Mouse (Mus musculus): ENCODE measurements around the gene Cbfa2t2.
"Not testable (repeated sequence)": the region's sequence is repeated elsewhere in the genome, so short reads cannot be mapped to it uniquely, and the experiment has no call there.

The Cbfa2t2 gene

DNA sequence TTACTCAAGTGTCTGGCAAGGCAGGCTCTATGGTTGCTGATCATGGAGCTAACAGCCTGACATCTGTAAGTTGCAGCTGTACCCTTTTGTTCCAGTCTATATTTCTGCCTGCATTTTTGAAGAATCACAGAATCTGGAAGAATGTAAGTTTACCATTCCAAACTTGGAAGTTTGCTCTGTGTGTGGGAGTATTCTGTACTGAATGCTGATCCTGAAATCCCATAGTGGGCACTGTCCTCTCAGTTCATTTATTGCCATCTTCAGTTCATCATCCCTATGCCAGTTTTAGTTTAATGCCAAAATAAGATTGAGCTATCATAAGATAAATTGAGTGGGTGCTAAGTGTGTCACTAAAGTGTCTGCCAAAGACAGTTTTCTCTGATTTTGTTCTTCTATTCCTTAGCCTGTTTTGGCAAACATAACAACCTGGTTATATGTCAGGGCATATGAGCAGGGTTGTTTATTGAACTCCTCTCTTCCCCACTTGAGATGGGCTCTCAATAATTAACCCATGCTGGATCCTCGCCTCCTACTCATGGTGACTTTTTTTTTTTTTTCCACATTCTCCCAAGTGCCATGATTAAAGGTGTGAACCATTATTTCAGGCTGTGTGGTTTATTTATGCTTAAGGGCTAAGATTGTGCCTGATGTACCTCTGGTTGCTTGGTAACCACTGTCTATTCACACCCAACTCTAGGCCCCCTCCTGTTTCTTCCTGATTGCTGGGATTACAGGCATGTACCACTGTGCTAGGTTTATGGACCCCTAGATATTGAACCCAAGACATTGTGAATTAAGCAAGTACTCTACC, 38.2 kb downstream of the Cbfa2t2 start:
- no peak for DNase-seq (ENCODE audit: low spot score in 2 of 2)

DNA sequence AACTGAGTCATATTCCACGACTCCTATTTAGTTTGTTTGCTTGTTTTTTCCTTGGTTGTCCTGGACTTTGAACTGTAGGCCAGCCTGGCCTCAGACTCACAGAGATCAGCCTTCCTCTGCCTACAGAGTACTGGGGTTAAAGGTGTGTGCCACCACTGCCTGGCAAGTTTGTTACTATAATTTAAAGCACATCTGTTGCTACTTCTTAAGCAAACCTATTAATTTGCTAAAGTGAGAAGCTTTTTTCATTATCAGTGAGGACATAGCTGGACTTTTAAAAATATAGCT, 38.7 kb downstream of the Cbfa2t2 start:
- no peak for DNase-seq (ENCODE audit: low spot score in 2 of 2)

GRCm38 (mm10) chr2:154475861-154476260, 39.6 kb downstream of the Cbfa2t2 start:
- DNase-seq (ENCODE audit: low spot score in 2 of 2): no peak

DNA sequence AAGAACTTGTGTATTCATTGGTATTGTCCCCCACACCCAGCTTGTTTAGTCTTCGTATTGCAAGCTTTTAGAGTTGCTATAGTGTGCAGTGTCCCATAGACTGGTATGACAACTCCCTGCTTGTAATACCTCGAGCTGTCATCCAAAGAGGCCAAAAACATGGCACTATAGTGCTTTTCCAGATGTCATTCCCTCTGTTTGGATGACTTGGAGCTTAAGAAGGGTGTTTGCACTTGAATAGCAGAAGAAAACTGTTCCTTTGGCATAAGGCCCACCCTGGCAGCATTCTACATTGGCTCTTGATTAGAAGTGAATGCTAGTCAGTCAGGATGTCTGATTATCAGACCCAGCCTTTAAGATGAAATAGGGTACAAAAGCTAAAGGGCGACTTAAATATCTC, 40.7 kb downstream of the Cbfa2t2 start:
- DNase-seq (ENCODE audit: low spot score in 2 of 2): peak; percentile 64 to 68

GRCm38 (mm10) chr2:154491788-154492187, 55.5 kb downstream of the Cbfa2t2 start:
- no peak for DNase-seq (ENCODE audit: low spot score in 2 of 2)

DNA sequence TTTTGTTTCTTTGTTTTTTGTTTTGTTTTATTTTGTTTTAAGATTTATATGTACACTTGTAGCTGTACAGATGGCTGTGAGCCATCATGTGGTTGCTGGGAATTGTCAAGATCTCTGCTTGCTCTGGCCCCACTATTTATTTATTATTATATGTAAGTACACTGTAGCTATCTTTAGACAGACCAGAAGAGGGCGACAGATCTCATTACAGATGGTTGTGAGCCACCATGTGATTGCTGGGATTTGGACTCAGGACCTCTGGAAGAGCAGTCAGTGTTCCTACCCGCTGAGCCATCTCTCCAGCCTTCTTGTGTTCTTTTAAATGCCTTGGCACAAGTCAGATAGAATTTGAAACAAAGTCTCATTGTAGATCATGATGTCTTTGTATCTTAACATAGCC, 57.3 kb downstream of the Cbfa2t2 start:
- not testable (repeated sequence) for DNase-seq (ENCODE audit: low spot score in 2 of 2)

- no peak for DNase-seq (ENCODE audit: low spot score in 2 of 2)
Observed at GRCm38 (mm10) chr2:154495021-154495420, 58.7 kb downstream of the Cbfa2t2 start.

GRCm38 (mm10) chr2:154498571-154498970, 62.3 kb downstream of the Cbfa2t2 start:
- no peak for DNase-seq (ENCODE audit: low spot score in 2 of 2)

- no peak for DNase-seq (ENCODE audit: low spot score in 2 of 2)
Observed at GRCm38 (mm10) chr2:154499717-154500247, 63.5 kb downstream of the Cbfa2t2 start.

DNA sequence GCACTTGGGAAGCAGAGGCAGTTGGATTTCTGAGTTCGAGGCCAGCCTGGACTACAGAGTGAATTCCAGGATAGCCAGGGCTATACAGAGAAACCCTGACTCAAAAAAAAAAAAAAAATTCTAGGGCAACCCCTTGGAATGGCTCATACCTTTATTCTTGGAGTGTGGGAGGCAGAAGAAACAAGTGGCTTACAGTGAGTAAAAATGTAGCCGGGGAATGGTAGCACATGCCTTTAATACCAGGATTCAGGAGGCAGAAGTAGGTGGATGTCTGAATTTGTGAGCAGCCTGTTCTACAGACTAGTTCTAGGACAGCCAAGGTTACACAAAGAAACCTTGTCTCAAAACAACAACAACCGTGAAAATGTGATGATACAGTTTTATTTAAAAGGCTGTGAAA, 64.5 kb downstream of the Cbfa2t2 start:
- no peak for DNase-seq (ENCODE audit: low spot score in 2 of 2)

GRCm38 (mm10) chr2:154507076-154507475, 70.8 kb downstream of the Cbfa2t2 start:
- DNase-seq (ENCODE audit: low spot score in 2 of 2): no peak

GRCm38 (mm10) chr2:154507566-154508283, 71.4 kb downstream of the Cbfa2t2 start:
- DNase-seq (ENCODE audit: low spot score in 2 of 2): peak in 1 of 2 experiments; percentile 39

GRCm38 (mm10) chr2:154508450-154508849, 72.2 kb downstream of the Cbfa2t2 start:
- DNase-seq (ENCODE audit: low spot score in 2 of 2): no peak

- no peak for DNase-seq (ENCODE audit: low spot score in 2 of 2)
Observed at GRCm38 (mm10) chr2:154510141-154510540, 73.9 kb downstream of the Cbfa2t2 start.

DNA sequence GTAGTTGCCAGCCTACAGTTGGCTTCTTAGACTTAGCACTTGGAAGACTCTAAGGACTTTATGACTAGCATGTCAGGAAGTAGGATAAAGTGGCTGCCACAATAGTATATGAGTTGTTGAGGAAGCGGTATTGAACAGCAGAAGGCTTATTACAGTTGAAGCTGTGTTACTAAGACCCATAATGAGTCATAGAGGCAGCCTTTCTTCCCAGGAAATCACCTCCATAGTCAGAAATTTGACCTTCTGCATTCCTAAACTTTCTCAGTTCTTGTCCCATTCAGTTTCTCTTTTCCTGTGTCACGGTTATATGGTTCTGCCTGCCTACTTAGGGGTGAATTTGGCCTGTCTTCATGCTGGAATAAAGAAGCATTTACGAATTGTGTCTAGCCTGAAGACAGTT, 80.7 kb downstream of the Cbfa2t2 start:
- DNase-seq (ENCODE audit: low spot score in 2 of 2): no peak

GRCm38 (mm10) chr2:154517424-154517823, 81.1 kb downstream of the Cbfa2t2 start:
- DNase-seq (ENCODE audit: low spot score in 2 of 2): no peak

DNA sequence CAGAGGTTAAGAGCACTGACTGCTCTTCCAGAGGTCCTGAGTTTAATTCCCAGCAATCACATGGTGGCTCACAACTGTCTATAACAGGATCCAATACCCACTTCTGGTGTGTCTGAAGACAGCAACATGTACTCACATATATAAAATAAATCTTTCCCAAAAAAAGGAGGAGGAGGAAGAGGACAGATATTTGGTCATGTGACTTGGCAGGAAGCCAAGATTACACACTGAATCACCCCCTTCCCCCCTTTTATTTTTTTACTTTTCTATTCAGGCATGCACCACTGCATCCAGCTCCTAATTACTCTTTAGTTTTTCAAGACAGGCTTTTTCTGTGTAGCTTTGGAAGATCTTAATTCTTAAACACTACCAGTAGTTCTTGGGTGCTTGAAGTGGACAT, 85.2 kb downstream of the Cbfa2t2 start:
- DNase-seq (ENCODE audit: low spot score in 2 of 2): no peak

GRCm38 (mm10) chr2:154522334-154522733, 86.1 kb downstream of the Cbfa2t2 start:
- DNase-seq (ENCODE audit: low spot score in 2 of 2): no peak

DNA sequence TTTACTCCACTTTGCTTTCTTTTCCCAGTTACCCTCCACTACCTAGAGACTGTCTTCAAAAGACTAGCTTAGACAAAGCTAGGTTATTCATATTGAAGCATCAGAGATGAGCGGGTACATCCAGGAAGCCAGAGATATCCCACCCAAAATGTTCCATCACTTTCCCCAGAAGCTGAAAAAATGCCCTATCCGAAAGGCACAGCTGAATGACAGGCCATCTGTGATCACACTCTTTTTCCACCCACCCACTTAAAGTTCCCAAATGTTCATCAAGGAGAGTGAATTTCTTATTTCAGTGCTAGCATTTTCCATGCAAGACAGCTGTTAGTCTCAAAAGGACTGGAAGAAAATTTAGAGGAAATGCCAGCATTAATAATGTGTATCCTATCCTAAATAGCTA, 89.0 kb downstream of the Cbfa2t2 start:
- DNase-seq (ENCODE audit: low spot score in 2 of 2): peak in 1 of 2 experiments; percentile 65

GRCm38 (mm10) chr2:154526531-154526930, 90.2 kb downstream of the Cbfa2t2 start:
- DNase-seq (ENCODE audit: low spot score in 2 of 2): no peak

GRCm38 (mm10) chr2:154532888-154533287, 96.6 kb downstream of the Cbfa2t2 start:
- no peak for DNase-seq (ENCODE audit: low spot score in 2 of 2)

DNA sequence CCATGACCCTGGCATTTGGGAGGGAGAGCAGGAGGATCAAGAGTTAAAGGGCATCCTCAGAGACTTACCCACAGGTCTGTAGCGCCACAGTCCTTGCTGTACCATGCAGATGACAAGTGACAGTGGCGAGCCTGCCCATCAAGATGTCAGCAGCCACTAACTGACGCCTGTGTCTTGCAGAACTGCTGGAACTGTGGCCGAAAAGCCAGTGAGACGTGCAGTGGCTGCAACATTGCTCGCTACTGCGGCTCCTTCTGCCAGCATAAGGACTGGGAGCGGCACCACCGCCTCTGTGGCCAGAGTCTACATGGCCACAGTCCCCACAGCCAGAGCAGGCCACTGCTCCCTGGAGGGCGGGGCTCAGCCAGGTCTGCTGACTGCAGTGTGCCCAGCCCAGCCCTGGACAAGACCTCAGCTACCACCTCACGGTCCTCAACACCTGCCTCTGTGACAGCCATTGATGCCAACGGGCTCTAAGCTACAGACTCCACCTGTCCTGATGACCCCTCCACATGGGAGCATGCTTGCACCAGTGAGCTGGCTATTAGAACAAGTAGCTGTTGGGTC, 98.5 kb downstream of the Cbfa2t2 start:
- peak in 1 of 2 experiments; percentile 30 for DNase-seq (ENCODE audit: low spot score in 2 of 2)

GRCm38 (mm10) chr2:154538310-154538709, 102.0 kb downstream of the Cbfa2t2 start:
- peak; percentile 65 to 83 for DNase-seq (ENCODE audit: low spot score in 2 of 2)
